Comparison of ENCODE assay signal across 37 mouse cellular contexts in the genomic region with DNA sequence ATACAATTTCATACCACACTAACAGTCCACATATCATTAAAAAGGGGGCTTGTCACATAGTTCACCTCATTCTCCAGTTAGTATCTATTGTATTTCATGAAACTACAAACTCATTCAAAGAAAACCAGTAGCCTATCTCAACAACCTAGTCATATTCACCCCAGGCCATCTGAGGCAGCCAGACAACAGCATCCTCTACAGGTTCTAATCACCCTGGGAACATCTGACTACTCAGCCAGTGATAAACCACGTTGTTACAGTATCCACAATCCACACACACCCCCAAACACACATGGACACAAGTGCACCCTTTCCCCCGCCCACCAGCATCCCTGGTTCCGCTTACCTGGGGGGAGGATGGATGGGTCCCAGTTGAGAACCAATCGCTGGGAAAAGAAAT. TPM values are rescaled to one million over a fixed set of nuclear protein-coding genes. Genes with fewer than 3 reads are reported as not detected.
"Had no signal": no experiment of that assay in that cellular context is flagged by ENCODE, and none has a peak within 500 bp of the region (broad histone marks: within the 10 kb centered on the region; RNA-seq: fewer than 3 reads in every experiment).

No protein-coding gene starts in this region.

- H3K27ac ChIP-seq: gastrocnemius, adult 2 months; hindbrain, embryonic 10.5 days; hindbrain, embryonic 12.5 days; hindbrain, embryonic 14.5 days; intestine, embryonic 15.5 days; layer of hippocampus, adult 2 months; left cerebral cortex, adult 2 months; limb, embryonic 10.5 days; limb, embryonic 12.5 days had no signal

- H3K4me2 ChIP-seq: heart, embryonic 12.5 days; hindbrain, embryonic 12.5 days; hindbrain, embryonic 14.5 days; intestine, embryonic 15.5 days; limb, embryonic 12.5 days had no signal

- H3K9me3 ChIP-seq: heart, embryonic 12.5 days; hindbrain, embryonic 10.5 days; hindbrain, embryonic 12.5 days; intestine, embryonic 15.5 days; limb, embryonic 10.5 days; limb, embryonic 12.5 days had no signal

- H3K9ac ChIP-seq: heart, embryonic 12.5 days; hindbrain, embryonic 12.5 days; hindbrain, embryonic 14.5 days; intestine, embryonic 15.5 days; limb, embryonic 12.5 days had no signal

- ATAC-seq: hindbrain, embryonic 16.5 days; inflammation-experienced regulatory T-cells, adult 6 months; intestine, embryonic 15.5 days; intestine, postnatal 0 days had no signal

- H3K4me3 ChIP-seq: gastrocnemius, adult 2 months; heart, embryonic 12.5 days; hindbrain, embryonic 10.5 days; hindbrain, embryonic 12.5 days; intestine, embryonic 15.5 days; layer of hippocampus, adult 2 months; left cerebral cortex, adult 2 months; limb, embryonic 10.5 days; limb, embryonic 12.5 days had no signal

- DNase-seq: gastrocnemius, adult 2 months; gastrocnemius, postnatal 10 days; gastrocnemius, postnatal 25 days; heart, adult 18-20 months; heart, postnatal 10 days; heart, postnatal 4 days; kidney, adult 18-20 months; kidney, adult 8-10 months; kidney, postnatal 10 days; kidney, postnatal 25 days; kidney, postnatal 4 days had no signal

- H3K27me3 ChIP-seq: heart, embryonic 12.5 days; hindbrain, embryonic 12.5 days; intestine, embryonic 15.5 days; limb, embryonic 12.5 days had no signal

RNA-seq across cellular contexts. Expression of a gene that starts 14.0 kb away (rescaled TPM):
- total RNA-seq: gastrocnemius, adult 2 months; gastrocnemius, postnatal 10 days; gastrocnemius, postnatal 25 days; gastrocnemius, postnatal 4 days; granulocyte monocyte progenitor cell, adult 5-6 weeks; heart, adult 18-20 months; heart, adult 8-10 months; heart, postnatal 10 days; heart, postnatal 25 days; heart, postnatal 4 days; layer of hippocampus, adult 2 months; layer of hippocampus, postnatal 10 days; left cerebral cortex, adult 2 months; left cerebral cortex, postnatal 14 days; left cerebral cortex, postnatal 36 days; liver, adult 2 months had no signal
- polyA plus RNA-seq: heart, embryonic 12.5 days; heart, embryonic 14.5 days; heart, embryonic 16.5 days; hindbrain, embryonic 10.5 days; hindbrain, embryonic 12.5 days; hindbrain, embryonic 14.5 days; hindbrain, embryonic 16.5 days; inflammation-experienced regulatory T-cells, adult 6 months; intestine, embryonic 15.5 days; intestine, postnatal 0 days; kidney, embryonic 14.5 days; kidney, embryonic 16.5 days; limb, embryonic 10.5 days; liver, adult 2 months had no signal

RNA-seq across cellular contexts. Expression of a gene that starts 16.2 kb away (rescaled TPM):
- total RNA-seq: gastrocnemius, adult 2 months; gastrocnemius, postnatal 10 days; gastrocnemius, postnatal 25 days; gastrocnemius, postnatal 4 days; granulocyte monocyte progenitor cell, adult 5-6 weeks; heart, adult 18-20 months; heart, postnatal 10 days; heart, postnatal 25 days; heart, postnatal 4 days; layer of hippocampus, postnatal 25 days; liver, adult 2 months had no signal
- polyA plus RNA-seq: hindbrain, embryonic 12.5 days; liver, adult 2 months had no signal

RNA-seq across cellular contexts. Expression of a gene that starts 27.7 kb away (rescaled TPM):
- total RNA-seq: gastrocnemius, adult 2 months; gastrocnemius, postnatal 10 days; gastrocnemius, postnatal 25 days; gastrocnemius, postnatal 4 days; granulocyte monocyte progenitor cell, adult 5-6 weeks; heart, adult 18-20 months; heart, adult 8-10 months; heart, postnatal 10 days; heart, postnatal 25 days; heart, postnatal 4 days; layer of hippocampus, adult 2 months; layer of hippocampus, postnatal 10 days; layer of hippocampus, postnatal 25 days; left cerebral cortex, adult 2 months; left cerebral cortex, postnatal 14 days; left cerebral cortex, postnatal 36 days; liver, adult 2 months had no signal
- polyA plus RNA-seq: heart, embryonic 14.5 days; hindbrain, embryonic 10.5 days; hindbrain, embryonic 16.5 days; intestine, postnatal 0 days; limb, embryonic 10.5 days; limb, embryonic 12.5 days; limb, embryonic 14.5 days; liver, adult 2 months had no signal
